Mouse (Mus musculus) MEL (cell line): ENCODE results near the gene Gm5475. TPM values are rescaled to one million over a fixed set of nuclear protein-coding genes. Genes with fewer than 3 reads are reported as not detected.

Experiments used
- DNase-seq: peaks from one replicate; pipeline ENCODE4 v3.0.0; 2011; ENCODE audit warnings: low read depth, low spot score
- H3K27ac ChIP-seq: 2 replicates; pipeline ENCODE4 v1.5.1; 2012; ENCODE audit warnings: low read depth, mild to moderate bottlenecking, control low read depth, low read length, moderate library complexity; ENCODE audit not compliant: control insufficient read depth
- H3K27me3 ChIP-seq, 2 experiments: fragments of 150-350 bp in 1 of 2; sonication (generic) in 1 of 2; 2 replicates each; pipeline ENCODE4 v1.6.1; 2012; ENCODE audit warnings: low read length in 2 of 2, mild to moderate bottlenecking in 2 of 2, improper control_type of control experiment in 1 of 2, moderate library complexity in 1 of 2; ENCODE audit not compliant: insufficient read depth in 2 of 2, control insufficient read depth in 1 of 2
- H3K36me3 ChIP-seq, 2 experiments: 2 replicates each; pipeline ENCODE4 v1.6.1; 2012 to 2014; ENCODE audit warnings: low read length in 2 of 2, improper control_type of control experiment in 1 of 2, inconsistent platforms in 1 of 2, mild to moderate bottlenecking in 1 of 2; ENCODE audit not compliant: insufficient read depth in 2 of 2, control insufficient read depth in 1 of 2
- H3K4me1 ChIP-seq, 2 experiments: fragments of 150-350 bp in 1 of 2; sonication (generic) in 1 of 2; 2 replicates each; pipeline ENCODE4 v1.6.1; 2012; ENCODE audit warnings: low read length in 2 of 2, improper control_type of control experiment in 1 of 2, mild to moderate bottlenecking in 1 of 2; ENCODE audit not compliant: insufficient read depth in 2 of 2, control insufficient read depth in 1 of 2
- H3K4me3 ChIP-seq, 2 experiments: fragments of 150-350 bp in 1 of 2; sonication (generic) in 1 of 2; 2 replicates each; pipeline ENCODE4 v1.5.1; 2012; ENCODE audit warnings: low read depth in 2 of 2, low read length in 2 of 2, mild to moderate bottlenecking in 2 of 2, moderate library complexity in 2 of 2, control low read depth in 1 of 2, improper control_type of control experiment in 1 of 2; ENCODE audit not compliant: control insufficient read depth in 1 of 2, insufficient read depth in 1 of 2
- H3K79me2 ChIP-seq: 2 replicates; pipeline ENCODE4 v1.6.1; 2012; ENCODE audit warnings: mild to moderate bottlenecking, low read length, moderate library complexity; ENCODE audit not compliant: control insufficient read depth, poor library complexity, insufficient read depth
- H3K9ac ChIP-seq: 2 replicates; pipeline ENCODE4 v1.6.1; 2012; ENCODE audit warnings: low read depth, mild to moderate bottlenecking, control low read depth, low read length, moderate library complexity; ENCODE audit not compliant: control insufficient read depth, poor library complexity, severe bottlenecking
- H3K9me3 ChIP-seq: fragments of 150-350 bp; sonication (generic); replicated peaks from 2 replicates; pipeline ENCODE4 v1.6.1; 2012; ENCODE audit warnings: mild to moderate bottlenecking, low read length, improper control_type of control experiment, moderate library complexity; ENCODE audit not compliant: insufficient read depth
- BHLHE40 ChIP-seq: IDR thresholded peaks from 2 replicates; pipeline ENCODE4 v1.6.1; 2012; ENCODE audit warnings: low read depth, mild to moderate bottlenecking, inconsistent platforms, low read length, improper control_type of control experiment, borderline replicate concordance
- CHD1 ChIP-seq: IDR thresholded peaks from 2 replicates; pipeline ENCODE4 v1.6.1; 2012; ENCODE audit warnings: low read depth, mild to moderate bottlenecking, inconsistent platforms, low read length, improper control_type of control experiment
- CTCF ChIP-seq, 3 experiments: IDR thresholded peaks in 2 of 3; conservative IDR thresholded peaks in 1 of 3; 2 replicates each; pipeline ENCODE4 v1.5.1; 2011 to 2012; ENCODE audit warnings: low read length in 3 of 3, low read depth in 2 of 3, mild to moderate bottlenecking in 2 of 3, improper control_type of control experiment in 1 of 3, inconsistent platforms in 1 of 3, mixed read lengths in 1 of 3, moderate library complexity in 1 of 3; ENCODE audit not compliant: control insufficient read depth in 1 of 3, insufficient read depth in 1 of 3, poor library complexity in 1 of 3, severe bottlenecking in 1 of 3
- E2F4 ChIP-seq: IDR thresholded peaks from 2 replicates; pipeline ENCODE4 v1.6.1; 2011; ENCODE audit warnings: low read depth, low read length, improper control_type of control experiment, borderline replicate concordance
- ETS1 ChIP-seq: IDR thresholded peaks from 2 replicates; pipeline ENCODE4 v1.6.1; 2012; ENCODE audit warnings: low read depth, mild to moderate bottlenecking, inconsistent platforms, low read length, improper control_type of control experiment, moderate library complexity
- HCFC1 ChIP-seq: IDR thresholded peaks from 2 replicates; pipeline ENCODE4 v1.6.1; 2012; ENCODE audit warnings: low read depth, mild to moderate bottlenecking, inconsistent platforms, low read length, improper control_type of control experiment, moderate library complexity
- KAT2A ChIP-seq: conservative IDR thresholded peaks from 2 replicates; pipeline ENCODE4 v1.6.1; 2012; ENCODE audit warnings: low read depth, low read length, improper control_type of control experiment, inconsistent platforms
- MEF2A ChIP-seq: IDR thresholded peaks from 2 replicates; pipeline ENCODE4 v1.6.1; 2014; ENCODE audit warnings: low read depth, mild to moderate bottlenecking, inconsistent platforms, low read length, improper control_type of control experiment; ENCODE audit not compliant: poor library complexity, insufficient replicate concordance, severe bottlenecking; ENCODE audit errors: extremely low read depth
- MXI1 ChIP-seq: IDR thresholded peaks from 2 replicates; pipeline ENCODE4 v1.6.1; 2011; ENCODE audit warnings: mild to moderate bottlenecking, low read depth, low read length, improper control_type of control experiment
- NELFE ChIP-seq: IDR thresholded peaks from 2 replicates; pipeline ENCODE4 v1.6.1; 2011; ENCODE audit warnings: low read depth, low read length, improper control_type of control experiment
- NRF1 ChIP-seq: IDR thresholded peaks from 2 replicates; pipeline ENCODE4 v1.6.1; 2014; ENCODE audit warnings: low read depth, mild to moderate bottlenecking, inconsistent platforms, low read length, improper control_type of control experiment, moderate library complexity; ENCODE audit not compliant: poor library complexity, insufficient read depth, severe bottlenecking
- POLR2A ChIP-seq, 2 experiments: IDR thresholded peaks; 2 replicates each; pipeline ENCODE4 v1.6.1; 2011 to 2012; ENCODE audit warnings: low read length in 2 of 2, mild to moderate bottlenecking in 2 of 2, control low read depth in 1 of 2, improper control_type of control experiment in 1 of 2, low read depth in 1 of 2, moderate library complexity in 1 of 2; ENCODE audit not compliant: control insufficient read depth in 1 of 2, insufficient read depth in 1 of 2, poor library complexity in 1 of 2
- POLR2AphosphoS5 ChIP-seq: IDR thresholded peaks from 2 replicates; pipeline ENCODE4 v1.6.1; 2012; ENCODE audit warnings: low read depth, borderline replicate concordance, mild to moderate bottlenecking, inconsistent platforms, low read length, moderate library complexity, mixed read lengths
- RAD21 ChIP-seq: IDR thresholded peaks from 2 replicates; pipeline ENCODE4 v1.6.1; 2011; ENCODE audit warnings: mild to moderate bottlenecking, low read depth, low read length, improper control_type of control experiment
- SIN3A ChIP-seq: IDR thresholded peaks from 2 replicates; pipeline ENCODE4 v1.6.1; 2012; ENCODE audit warnings: low read length, improper control_type of control experiment, inconsistent platforms
- SMC3 ChIP-seq: IDR thresholded peaks from 2 replicates; pipeline ENCODE4 v1.6.1; 2011; ENCODE audit warnings: low read depth, low read length, improper control_type of control experiment
- TAL1 ChIP-seq: IDR thresholded peaks from 2 replicates; pipeline ENCODE4 v1.6.1; 2012; ENCODE audit warnings: mild to moderate bottlenecking, inconsistent platforms, low read length, moderate library complexity, mixed read lengths
- TBP ChIP-seq: IDR thresholded peaks from 2 replicates; pipeline ENCODE4 v1.8.0; 2011; ENCODE audit warnings: low read depth, low read length, improper control_type of control experiment
- USF2 ChIP-seq, 2 experiments: IDR thresholded peaks; 2 replicates each; pipeline ENCODE4 v1.6.1; 2011 to 2012; ENCODE audit warnings: improper control_type of control experiment in 2 of 2, low read length in 2 of 2, borderline replicate concordance in 1 of 2, inconsistent platforms in 1 of 2, low read depth in 1 of 2, mild to moderate bottlenecking in 1 of 2; ENCODE audit not compliant: insufficient read depth in 1 of 2
- ZKSCAN1 ChIP-seq: IDR thresholded peaks from 2 replicates; pipeline ENCODE4 v1.6.1; 2012; ENCODE audit warnings: low read depth, mild to moderate bottlenecking, inconsistent platforms, low read length, improper control_type of control experiment, moderate library complexity
- ZNF384 ChIP-seq: IDR thresholded peaks from 2 replicates; pipeline ENCODE4 v1.6.1; 2012; ENCODE audit warnings: low read depth, mild to moderate bottlenecking, inconsistent platforms, low read length, improper control_type of control experiment
- polyA plus RNA-seq, 2 experiments: library from polyadenylated mRNA; stranded (reverse) in 1 of 2; unstranded in 1 of 2; fragments of >175 nt in 1 of 2; fragments of >200 nt in 1 of 2; gene quantifications; 2 replicates each; pipeline versions ENCODE4 v1.2.1 to v1.2.4; 2012; ENCODE audit warnings: low replicate concordance in 2 of 2, low read depth in 1 of 2; ENCODE audit not compliant: insufficient read length in 2 of 2, insufficient read depth in 1 of 2, missing spikeins in 1 of 2
- total RNA-seq: library from RNA; depleted of rRNA; stranded (reverse); fragments of 300-350 nt; gene quantifications from 2 replicates; pipeline ENCODE4 v1.2.3, GENCODE M21; 2012

The Gm5475 gene
- total and polyA plus RNA-seq, 3 experiments = 0.14 to 0.15 TPM; not detected in 1

DNA sequence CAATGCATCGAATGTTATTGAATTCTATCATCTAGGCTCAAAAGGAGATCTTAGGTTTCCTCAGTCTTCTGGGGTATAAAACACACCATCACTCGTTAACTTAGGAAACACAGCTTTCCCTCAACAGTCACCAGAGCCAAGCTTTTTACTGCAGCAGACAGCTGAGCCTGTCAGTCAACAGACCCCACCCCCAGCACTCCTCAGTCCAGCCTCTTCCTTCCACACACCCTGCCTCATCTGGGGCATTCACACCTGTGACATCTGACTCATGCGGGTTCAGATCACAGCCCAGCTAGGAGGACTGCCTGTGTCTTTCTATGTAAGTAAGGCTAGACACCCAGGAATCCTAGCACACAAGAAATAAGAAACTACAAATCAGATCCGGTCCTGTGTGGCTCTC lies 7.9 kb upstream of the Gm5475 start:
- no peak overlapping the region for H3K9ac ChIP-seq
- no peak overlapping the region for H3K27ac ChIP-seq
- peaks cover 27 to 37% of the 10 kb centered on the region in 2 experiments for H3K36me3 ChIP-seq
- H3K9me3 ChIP-seq = no peaks in the 10 kb centered on the region
- H3K4me1 ChIP-seq = peaks cover 21 to 41% of the 10 kb centered on the region in 2 experiments
- H3K4me3 ChIP-seq = no peak overlapping the region
- peaks cover 73% of the 10 kb centered on the region for H3K79me2 ChIP-seq
- no peaks in the 10 kb centered on the region for H3K27me3 ChIP-seq
- TF ChIP-seq E2F4 = no peak
- no peak for TF ChIP-seq SMC3
- no peak for TF ChIP-seq NRF1
- TF ChIP-seq BHLHE40 = no peak
- no peak for TF ChIP-seq ETS1
- TF ChIP-seq NELFE = no peak
- no peak for TF ChIP-seq KAT2A
- no peak for TF ChIP-seq ZNF384
- TF ChIP-seq POLR2AphosphoS5 = no peak
- no peak for TF ChIP-seq SIN3A
- TF ChIP-seq USF2 (IDR thresholded peaks at IDR 0.05; ENCODE audit: borderline replicate concordance in 1 of 2, insufficient read depth in 1 of 2, low read depth in 1 of 2, low read length in 2 of 2) = no peak
- TF ChIP-seq MXI1 = no peak
- no peak for TF ChIP-seq TAL1
- TF ChIP-seq CTCF (IDR thresholded peaks at IDR 0.05 in 2 of 3, conservative IDR thresholded peaks at IDR 0.05 in 1 of 3; ENCODE audit: control insufficient read depth in 1 of 3, insufficient read depth in 1 of 3, low read depth in 2 of 3, low read length in 3 of 3, poor library complexity in 1 of 3, severe bottlenecking in 1 of 3) = no peak
- no peak for TF ChIP-seq ZKSCAN1
- TF ChIP-seq CHD1 = no peak
- TF ChIP-seq POLR2A (IDR thresholded peaks at IDR 0.05; ENCODE audit: control insufficient read depth in 1 of 2, insufficient read depth in 1 of 2, low read depth in 1 of 2, low read length in 2 of 2, poor library complexity in 1 of 2) = no peak
- no peak for TF ChIP-seq RAD21
- TF ChIP-seq MEF2A = no peak
- TF ChIP-seq HCFC1 = no peak
- DNase-seq = no peak

GRCm38 (mm10) chr15:100414942-100415341 lies 7.0 kb upstream of the Gm5475 start:
- Histone ChIP-seq H3K27ac (no peak overlapping the region), H3K27me3 (no peaks in the 10 kb centered on the region), H3K36me3 (peaks cover 21 to 44% of the 10 kb centered on the region in 2 experiments), H3K4me3 (no peak overlapping the region), H3K4me1 (peaks cover 28 to 48% of the 10 kb centered on the region in 2 experiments), H3K9ac (no peak overlapping the region), H3K9me3 (no peaks in the 10 kb centered on the region), H3K79me2 (peaks cover 80% of the 10 kb centered on the region)
- TF ChIP-seq NRF1 = no peak
- no peak for TF ChIP-seq CTCF (IDR thresholded peaks at IDR 0.05 in 2 of 3, conservative IDR thresholded peaks at IDR 0.05 in 1 of 3; ENCODE audit: control insufficient read depth in 1 of 3, insufficient read depth in 1 of 3, low read depth in 2 of 3, low read length in 3 of 3, poor library complexity in 1 of 3, severe bottlenecking in 1 of 3)
- no peak for TF ChIP-seq NELFE
- TF ChIP-seq TBP = no peak
- no peak for TF ChIP-seq TAL1
- DNase-seq = no peak
